Mouse (Mus musculus) neural tube, embryonic 14.5 days (tissue): ENCODE measurements around the gene Ablim1. TPM values are rescaled to one million over a fixed set of nuclear protein-coding genes. Genes with fewer than 3 reads are reported as not detected.

Source experiments
- ATAC-seq: fragments of 200-750 bp; cut with Nextera tagmentation; 2 replicates; pipeline ENCODE4 v1.8.0; 2017; ENCODE audit warnings: low read depth, mild to moderate bottlenecking, moderate TSS enrichment, moderate library complexity
- H3K27ac ChIP-seq: fragments of 300-500 bp; sonication (generic); 2 replicates; pipeline ENCODE4 v1.5.1; 2014; ENCODE audit warnings: low read depth, mild to moderate bottlenecking, control low read depth, low read length, moderate library complexity, mixed read lengths
- H3K27me3 ChIP-seq: fragments of 300-500 bp; sonication (generic); 2 replicates; pipeline ENCODE4 v1.6.1; 2014; ENCODE audit warnings: low read length; ENCODE audit not compliant: control insufficient read depth, insufficient read depth
- H3K36me3 ChIP-seq: fragments of 300-500 bp; sonication (generic); 2 replicates; pipeline ENCODE4 v1.6.1; 2014; ENCODE audit warnings: low read length, mixed read lengths; ENCODE audit not compliant: control insufficient read depth, insufficient read depth
- H3K4me1 ChIP-seq: fragments of 300-500 bp; sonication (generic); 2 replicates; pipeline ENCODE4 v1.6.1; 2014; ENCODE audit warnings: low read length; ENCODE audit not compliant: control insufficient read depth, insufficient read depth
- H3K4me2 ChIP-seq: fragments of 300-500 bp; sonication (generic); 2 replicates; pipeline ENCODE4 v1.6.1; 2014; ENCODE audit warnings: mild to moderate bottlenecking, low read depth, low read length, control low read depth
- H3K4me3 ChIP-seq: fragments of 300-500 bp; sonication (generic); 2 replicates; pipeline ENCODE4 v1.5.1; 2014; ENCODE audit warnings: low read depth, low read length, control low read depth, mixed read lengths
- H3K9ac ChIP-seq: fragments of 300-500 bp; sonication (generic); replicated peaks from 2 replicates; pipeline ENCODE4 v1.6.1; 2014; ENCODE audit warnings: low read depth, mild to moderate bottlenecking, control low read depth, low read length, mixed read lengths
- H3K9me3 ChIP-seq: fragments of 300-500 bp; sonication (generic); 2 replicates; pipeline ENCODE4 v1.6.1; 2016; ENCODE audit warnings: low read length; ENCODE audit not compliant: control insufficient read depth
- WGBS: fragments of 180-500 bp; shearing (Covaris S2); extraction: QIAGEN DNeasy Blood & Tissue Kit; methylation state at CpG from one replicate; pipeline ENCODE4 v1.1.7; 2014; 5-methylcytosine and 5-hydroxymethylcytosine counted together
- polyA plus RNA-seq: library from polyadenylated mRNA; unstranded; fragments of >200 nt; fragmentation: Nextera tagmentation; extraction: Ambion mirVana; gene quantifications from 2 replicates; pipeline ENCODE4 v1.2.1, GENCODE M21; 2014

The Ablim1 gene
- polyA plus RNA-seq, 1 experiment from 2014 or later, result 47.4 TPM

DNA sequence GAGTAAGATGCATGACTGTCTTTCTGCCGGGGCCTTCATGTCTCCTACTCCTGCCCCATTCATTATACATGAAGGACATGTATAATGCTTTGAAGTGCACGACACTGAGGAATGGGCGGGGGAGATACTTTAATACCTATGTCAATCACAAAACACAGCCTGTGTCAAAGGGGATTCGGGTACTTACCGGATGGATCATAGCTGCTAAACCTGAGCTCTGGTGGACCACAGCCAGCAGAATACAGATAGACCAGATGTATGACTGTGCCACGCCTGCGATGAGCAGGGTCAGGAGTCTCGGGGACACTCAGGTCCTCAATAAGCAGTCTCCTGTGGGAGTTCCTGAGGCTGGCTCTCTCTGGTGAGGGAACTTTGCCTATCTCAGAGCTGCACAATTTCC lies 99.2 kb downstream of the Ablim1 start:
- Histone ChIP-seq H3K4me1 (no peaks in the 10 kb centered on the region), H3K9me3 (no peaks in the 10 kb centered on the region), H3K27ac (no peak overlapping the region), H3K4me2 (no peak overlapping the region), H3K9ac (no peak overlapping the region), H3K4me3 (no peak overlapping the region), H3K36me3 (no peaks in the 10 kb centered on the region), H3K27me3 (no peaks in the 10 kb centered on the region)
- no peak for ATAC-seq
- 85% methylated on average over 8 of the region's 8 CpGs for WGBS

- no peak overlapping the region for H3K9ac ChIP-seq
- H3K4me1 ChIP-seq, result no peaks in the 10 kb centered on the region
- 51% methylated on average over 2 of the region's 2 CpGs for WGBS
- no peak for ATAC-seq
- H3K27ac ChIP-seq, result no peak overlapping the region
- no peaks in the 10 kb centered on the region for H3K9me3 ChIP-seq
- H3K4me3 ChIP-seq, result no peak overlapping the region
- no peak overlapping the region for H3K4me2 ChIP-seq
- H3K36me3 ChIP-seq, result no peaks in the 10 kb centered on the region
- H3K27me3 ChIP-seq, result no peaks in the 10 kb centered on the region
These were observed 102.3 kb downstream of the Ablim1 start for GRCm38 (mm10) chr19:57212406-57212805.

DNA sequence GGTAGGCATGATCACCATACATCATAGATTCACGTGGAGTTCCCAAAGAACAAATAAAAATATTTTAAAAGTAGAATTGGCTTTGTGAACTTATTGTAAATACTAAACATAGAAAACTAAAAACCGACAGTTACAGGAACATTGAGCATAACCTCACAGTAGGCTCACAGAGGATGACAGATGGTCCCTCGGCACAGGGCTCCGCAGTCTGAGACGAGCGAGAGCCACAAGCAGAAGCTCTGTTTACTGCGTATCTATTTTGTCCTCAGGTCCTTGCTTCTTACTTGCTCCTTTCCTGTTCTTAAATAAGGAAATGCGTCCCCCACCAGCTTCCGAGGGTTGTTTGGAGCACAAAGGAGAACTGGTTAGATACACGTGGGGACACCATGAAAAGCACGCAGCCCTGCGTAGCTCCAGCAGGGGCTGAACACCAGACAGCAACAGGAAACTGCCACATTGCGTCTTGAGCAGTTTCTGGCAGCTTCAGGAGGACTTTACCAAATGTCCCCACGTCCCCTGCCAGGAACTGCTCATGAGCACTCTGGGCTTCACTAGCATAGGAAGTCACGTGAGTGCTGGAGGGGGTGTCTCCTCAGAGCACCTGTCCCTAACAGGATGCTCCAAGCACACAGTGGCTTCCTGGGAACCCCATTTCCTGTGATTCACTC lies 103.1 kb downstream of the Ablim1 start:
- Histone ChIP-seq H3K36me3 (no peaks in the 10 kb centered on the region), H3K4me3 (no peak overlapping the region), H3K27ac (no peak overlapping the region), H3K27me3 (no peaks in the 10 kb centered on the region), H3K4me1 (no peaks in the 10 kb centered on the region), H3K4me2 (no peak overlapping the region), H3K9me3 (no peaks in the 10 kb centered on the region), H3K9ac (no peak overlapping the region)
- no peak for ATAC-seq
- WGBS, result 78% methylated on average over 15 of the region's 15 CpGs

DNA sequence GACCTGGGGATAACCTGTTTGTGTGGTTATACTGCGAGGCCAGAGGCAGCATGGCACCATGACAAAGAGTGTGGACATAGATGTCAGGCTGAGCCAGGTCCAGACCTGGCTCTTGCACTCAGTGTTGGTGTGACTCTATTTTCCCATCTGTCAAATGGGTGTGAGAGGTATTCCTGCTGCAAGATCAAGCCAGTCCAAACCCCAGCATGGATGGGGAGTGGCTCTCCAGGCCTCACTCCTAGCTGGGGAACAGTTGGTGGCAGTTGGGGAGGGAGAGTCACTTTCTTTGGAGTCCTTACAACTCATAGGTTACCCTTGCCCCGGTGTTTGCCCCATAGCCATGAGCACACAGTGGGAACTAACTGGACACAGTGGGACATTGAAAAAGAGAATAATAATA lies 103.8 kb downstream of the Ablim1 start:
- ATAC-seq, result no peak
- Histone ChIP-seq H3K4me2 (no peak overlapping the region), H3K4me1 (no peaks in the 10 kb centered on the region), H3K9me3 (no peaks in the 10 kb centered on the region), H3K4me3 (no peak overlapping the region), H3K27me3 (no peaks in the 10 kb centered on the region), H3K27ac (no peak overlapping the region), H3K36me3 (no peaks in the 10 kb centered on the region), H3K9ac (no peak overlapping the region)
- 95% methylated on average over 2 of the region's 2 CpGs for WGBS

- no peaks in the 10 kb centered on the region for H3K27me3 ChIP-seq
- WGBS, result 74% methylated on average over 7 of the region's 7 CpGs
- no peaks in the 10 kb centered on the region for H3K36me3 ChIP-seq
- H3K4me3 ChIP-seq, result no peak overlapping the region
- H3K9ac ChIP-seq, result no peak overlapping the region
- no peak overlapping the region for H3K4me2 ChIP-seq
- no peak for ATAC-seq
- H3K9me3 ChIP-seq, result no peaks in the 10 kb centered on the region
- peaks cover 3% of the 10 kb centered on the region; the same call in 1 of the 2 replicates for H3K4me1 ChIP-seq
- H3K27ac ChIP-seq, result no peak overlapping the region
These were observed 110.6 kb downstream of the Ablim1 start for GRCm38 (mm10) chr19:57204101-57204500.

DNA sequence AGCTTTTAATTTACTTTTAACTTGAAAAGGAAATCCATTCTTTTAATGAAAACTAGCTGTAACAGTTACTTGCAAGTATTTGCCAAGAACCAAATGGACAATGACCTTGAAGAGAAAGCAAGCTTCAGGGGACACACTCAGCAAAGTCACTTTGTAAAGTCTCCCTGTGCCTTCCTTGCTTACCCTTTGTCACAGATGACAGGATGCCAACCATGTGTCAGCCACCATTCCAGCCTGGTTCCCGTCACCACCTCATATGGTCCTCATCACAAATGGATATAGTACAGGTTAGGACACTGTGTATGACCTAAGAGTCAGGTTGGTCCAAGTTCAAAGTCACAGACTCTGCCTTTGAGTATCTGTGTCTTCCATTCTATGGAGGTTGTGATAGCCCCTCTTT lies 112.2 kb downstream of the Ablim1 start:
- no peaks in the 10 kb centered on the region for H3K9me3 ChIP-seq
- H3K4me2 ChIP-seq, result no peak overlapping the region
- H3K27me3 ChIP-seq, result no peaks in the 10 kb centered on the region
- no peak overlapping the region for H3K9ac ChIP-seq
- H3K4me3 ChIP-seq, result no peak overlapping the region
- no peaks in the 10 kb centered on the region for H3K36me3 ChIP-seq
- peaks cover 17% of the 10 kb centered on the region for H3K4me1 ChIP-seq
- ATAC-seq, result no peak
- 90% methylated on average over 1 of the region's 1 CpGs for WGBS
- H3K27ac ChIP-seq, result no peak overlapping the region

DNA sequence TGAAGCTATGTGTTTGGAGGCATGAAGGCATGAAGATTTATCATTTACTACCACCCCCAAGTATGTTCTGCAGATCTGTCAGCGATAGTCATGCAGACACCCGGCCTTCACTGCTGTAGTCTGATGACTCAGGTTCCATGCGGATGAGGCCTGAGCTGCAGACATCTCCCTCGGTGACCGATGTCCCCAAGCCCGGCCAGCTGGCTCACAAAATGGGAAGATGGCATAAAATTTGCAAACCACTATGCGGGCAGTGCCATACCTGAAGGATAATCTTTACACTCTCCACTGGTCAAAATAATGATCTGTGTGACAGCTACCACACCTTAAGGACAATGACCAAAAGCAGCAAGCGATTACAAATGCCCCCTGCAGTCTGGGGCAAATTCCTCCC lies 113.6 kb downstream of the Ablim1 start:
- Histone ChIP-seq H3K9me3 (no peaks in the 10 kb centered on the region), H3K4me1 (peaks cover 18% of the 10 kb centered on the region), H3K27me3 (no peaks in the 10 kb centered on the region), H3K9ac (no peak overlapping the region), H3K4me2 (no peak overlapping the region), H3K4me3 (no peak overlapping the region), H3K36me3 (no peaks in the 10 kb centered on the region), H3K27ac (no peak overlapping the region)
- ATAC-seq, result no peak
- 85% methylated on average over 8 of the region's 8 CpGs for whole genome bisulfite sequencing

DNA sequence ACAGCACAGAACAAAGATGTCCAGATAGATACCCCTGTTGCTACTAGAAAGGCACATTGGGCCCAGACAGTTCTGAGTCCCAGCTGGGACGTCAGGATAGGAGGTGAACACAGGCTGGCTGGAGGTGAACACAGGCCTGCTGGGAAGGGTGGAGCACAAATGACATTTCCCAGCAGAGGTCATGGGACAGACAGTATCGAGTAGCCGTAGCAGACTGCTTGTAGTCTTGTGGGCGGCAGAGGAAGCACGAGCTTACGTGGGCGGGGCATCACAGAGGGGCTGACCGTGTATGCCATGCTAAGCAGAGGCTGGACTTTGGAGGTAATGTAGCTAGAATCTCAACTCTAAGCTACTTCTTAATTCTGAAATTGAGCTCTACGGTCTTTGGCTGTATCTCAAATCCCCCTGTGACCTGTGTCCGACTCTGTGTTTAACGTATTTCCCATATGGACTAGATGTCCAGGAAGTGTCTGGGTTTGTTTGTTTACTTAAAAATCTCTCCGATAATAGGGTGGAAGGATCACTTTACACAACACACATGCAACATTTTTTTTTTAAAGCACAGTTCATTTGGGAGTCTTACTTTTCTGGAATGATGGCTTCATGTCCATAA lies 114.1 kb downstream of the Ablim1 start:
- Histone ChIP-seq H3K4me2 (no peak overlapping the region), H3K27ac (no peak overlapping the region), H3K4me3 (no peak overlapping the region), H3K9ac (no peak overlapping the region), H3K27me3 (no peaks in the 10 kb centered on the region), H3K4me1 (peaks cover 18% of the 10 kb centered on the region), H3K36me3 (no peaks in the 10 kb centered on the region), H3K9me3 (no peaks in the 10 kb centered on the region)
- 60% methylated on average over 12 of the region's 12 CpGs for WGBS
- ATAC-seq, result no peak

DNA sequence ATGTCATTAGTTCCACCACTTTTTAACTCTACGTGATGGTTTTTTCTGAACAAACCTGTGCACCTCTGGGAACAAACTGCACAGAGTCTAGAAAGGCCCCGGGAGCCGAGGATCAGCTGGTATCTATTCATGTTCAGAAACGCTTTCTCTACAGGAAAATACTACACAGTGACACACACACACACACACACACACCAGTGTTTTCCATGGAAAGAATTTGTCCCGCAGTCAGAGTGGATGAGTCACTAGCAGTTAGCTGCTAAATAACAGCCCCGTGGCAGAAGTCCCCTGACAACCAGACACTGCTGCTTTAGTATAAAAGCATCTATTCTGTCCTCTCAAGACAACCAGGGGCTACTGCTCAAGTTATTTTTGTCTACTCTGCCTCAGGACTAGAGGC lies 115.4 kb downstream of the Ablim1 start:
- no peak overlapping the region for H3K9ac ChIP-seq
- ATAC-seq, result no peak
- H3K36me3 ChIP-seq, result no peaks in the 10 kb centered on the region
- no peaks in the 10 kb centered on the region for H3K27me3 ChIP-seq
- no peak overlapping the region for H3K27ac ChIP-seq
- no peak overlapping the region for H3K4me3 ChIP-seq
- H3K4me1 ChIP-seq, result peaks cover 18% of the 10 kb centered on the region
- WGBS, result 24% methylated on average over 6 of the region's 6 CpGs
- H3K4me2 ChIP-seq, result no peak overlapping the region
- H3K9me3 ChIP-seq, result no peaks in the 10 kb centered on the region
